Mouse (Mus musculus) stomach, embryonic 16.5 days (tissue): ENCODE measurements around the gene Plpp1. TPM values are rescaled to one million over a fixed set of nuclear protein-coding genes. Genes with fewer than 3 reads are reported as not detected.

ENCODE experiments used
- ATAC-seq: fragments of 200-750 bp; cut with Nextera tagmentation; 2 replicates; pipeline ENCODE4 v1.8.0; 2017; ENCODE audit warnings: moderate number of reproducible peaks, moderate TSS enrichment; ENCODE audit not compliant: insufficient read depth, low FRiP score
- H3K27ac ChIP-seq: fragments of 300-500 bp; sonication (generic); 2 replicates; pipeline ENCODE4 v1.5.1; 2014; ENCODE audit warnings: low read length
- H3K27me3 ChIP-seq: fragments of 300-500 bp; sonication (generic); 2 replicates; pipeline ENCODE4 v1.6.1; 2014; ENCODE audit warnings: low read length, control low read depth, mixed read lengths; ENCODE audit not compliant: control insufficient read depth, insufficient read depth
- H3K36me3 ChIP-seq: fragments of 300-500 bp; sonication (generic); 2 replicates; pipeline ENCODE4 v1.6.1; 2014; ENCODE audit warnings: low read length; ENCODE audit not compliant: control insufficient read depth, insufficient read depth
- H3K4me1 ChIP-seq: fragments of 300-500 bp; sonication (generic); 2 replicates; pipeline ENCODE4 v1.6.1; 2014; ENCODE audit warnings: low read length, control low read depth, mixed read lengths; ENCODE audit not compliant: control insufficient read depth, insufficient read depth
- H3K4me2 ChIP-seq: fragments of 300-500 bp; sonication (generic); 2 replicates; pipeline ENCODE4 v1.6.1; 2014; ENCODE audit warnings: low read depth, low read length, mixed read lengths
- H3K4me3 ChIP-seq: fragments of 300-500 bp; sonication (generic); replicated peaks from 2 replicates; pipeline ENCODE4 v1.5.1; 2014; ENCODE audit warnings: mild to moderate bottlenecking, low read length
- H3K9ac ChIP-seq: fragments of 300-500 bp; sonication (generic); 2 replicates; pipeline ENCODE4 v1.6.1; 2014; ENCODE audit warnings: low read length
- H3K9me3 ChIP-seq: fragments of 300-500 bp; sonication (generic); replicated peaks from 2 replicates; pipeline ENCODE4 v1.6.1; 2016; ENCODE audit warnings: low read length, control low read depth; ENCODE audit not compliant: control insufficient read depth
- WGBS: fragments of 180-500 bp; shearing (Covaris S2); extraction: QIAGEN DNeasy Blood & Tissue Kit; methylation state at CpG from one replicate; pipeline ENCODE4 v1.1.7; 2014; 5-methylcytosine and 5-hydroxymethylcytosine counted together
- polyA plus RNA-seq: library from polyadenylated mRNA; unstranded; fragments of >200 nt; fragmentation: Nextera tagmentation; extraction: Ambion mirVana; gene quantifications from 2 replicates; pipeline ENCODE4 v1.2.1, GENCODE M21; 2015

The Plpp1 gene
- polyA plus RNA-seq, 1 experiment from 2014 or later: 120 TPM

- H3K27me3 ChIP-seq: no peaks in the 10 kb centered on the region
Measured at GRCm38 (mm10) chr13:112759364-112759763, 41.2 kb upstream of the Plpp1 start.

DNA sequence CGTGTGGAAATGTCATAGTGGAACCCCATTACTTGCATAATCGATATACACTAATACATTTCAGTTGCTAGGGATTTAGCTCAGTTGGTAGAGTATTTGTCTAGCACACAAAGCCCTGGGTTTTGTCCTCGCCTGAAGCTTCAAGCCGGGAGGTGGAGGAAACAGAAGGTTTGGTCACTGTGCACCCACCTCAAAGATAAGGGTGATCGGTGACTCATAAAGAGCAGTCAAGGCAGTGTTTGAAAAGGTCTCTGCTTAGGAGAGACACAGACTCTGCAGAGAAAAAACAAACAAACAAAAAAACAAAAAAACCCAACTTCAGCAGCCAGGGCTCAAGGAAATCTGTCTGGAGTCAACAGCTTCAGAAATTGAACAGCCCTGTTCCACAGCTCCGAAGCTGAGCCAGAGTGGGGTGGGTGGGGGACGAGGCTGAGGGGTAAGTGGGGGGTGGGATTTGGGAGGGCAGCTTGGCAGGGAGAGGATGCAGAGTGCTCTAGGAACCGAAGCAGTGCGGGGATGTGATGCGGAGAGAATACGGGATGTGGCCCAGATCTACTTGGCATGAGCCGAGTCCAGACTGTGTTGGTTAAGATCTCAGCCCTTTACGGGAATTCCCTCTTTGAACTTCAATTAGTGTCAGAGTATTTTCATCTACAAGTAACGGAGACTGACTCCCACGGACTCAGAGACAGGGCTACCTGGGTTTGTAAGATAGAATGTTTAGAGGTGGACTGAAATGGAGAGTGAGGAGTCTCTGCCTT lies 40.6 kb upstream of the Plpp1 start:
- ATAC-seq: no peak
- no peak overlapping the region for H3K9ac ChIP-seq
- H3K36me3 ChIP-seq: no peaks in the 10 kb centered on the region
- peak overlapping the region; percentile 21 for H3K27ac ChIP-seq
- H3K4me1 ChIP-seq: peaks cover 56% of the 10 kb centered on the region
- no peaks in the 10 kb centered on the region for H3K9me3 ChIP-seq
- no peak overlapping the region for H3K4me3 ChIP-seq
- 56% methylated on average over 15 of the region's 15 CpGs for WGBS
- no peak overlapping the region for H3K4me2 ChIP-seq
- H3K27me3 ChIP-seq: no peaks in the 10 kb centered on the region

More at GRCm38 (mm10) chr13:112759364-112759763, 41.2 kb upstream of the Plpp1 start:
- peaks cover 58% of the 10 kb centered on the region for H3K4me1 ChIP-seq
- no peak overlapping the region for H3K4me2 ChIP-seq
- ATAC-seq: no peak
- WGBS: 61% methylated on average over 9 of the region's 9 CpGs
- no peak overlapping the region for H3K4me3 ChIP-seq
- no peaks in the 10 kb centered on the region for H3K9me3 ChIP-seq
- H3K27ac ChIP-seq: peak overlapping the region; percentile 21
- H3K9ac ChIP-seq: no peak overlapping the region
- H3K36me3 ChIP-seq: no peaks in the 10 kb centered on the region

GRCm38 (mm10) chr13:112760538-112760881 lies 40.1 kb upstream of the Plpp1 start:
- H3K4me2 ChIP-seq: no peak overlapping the region
- H3K27me3 ChIP-seq: no peaks in the 10 kb centered on the region
- peak overlapping the region; percentile 21; the same call in 1 of the 2 replicates for H3K27ac ChIP-seq
- H3K9ac ChIP-seq: no peak overlapping the region
- no peaks in the 10 kb centered on the region for H3K36me3 ChIP-seq
- H3K9me3 ChIP-seq: no peaks in the 10 kb centered on the region
- WGBS: 50% methylated on average over 1 of the region's 1 CpGs
- H3K4me3 ChIP-seq: no peak overlapping the region
- ATAC-seq: no peak
- H3K4me1 ChIP-seq: peaks cover 54% of the 10 kb centered on the region

- WGBS: 28% methylated on average over 1 of the region's 1 CpGs
- H3K9me3 ChIP-seq: no peaks in the 10 kb centered on the region
- no peak for ATAC-seq
- H3K27ac ChIP-seq: peak overlapping the region; percentile 91
- 0 out of 2 replicates have a peak overlapping the region, but pooled peaks have one; percentile 33 for H3K9ac ChIP-seq
- H3K4me3 ChIP-seq: no peak overlapping the region
- no peaks in the 10 kb centered on the region; the same call in 1 of the 2 replicates for H3K36me3 ChIP-seq
- no peak overlapping the region for H3K4me2 ChIP-seq
- peaks cover 51% of the 10 kb centered on the region for H3K4me1 ChIP-seq
- H3K27me3 ChIP-seq: no peaks in the 10 kb centered on the region
Measured at GRCm38 (mm10) chr13:112761787-112762186, 38.8 kb upstream of the Plpp1 start.

DNA sequence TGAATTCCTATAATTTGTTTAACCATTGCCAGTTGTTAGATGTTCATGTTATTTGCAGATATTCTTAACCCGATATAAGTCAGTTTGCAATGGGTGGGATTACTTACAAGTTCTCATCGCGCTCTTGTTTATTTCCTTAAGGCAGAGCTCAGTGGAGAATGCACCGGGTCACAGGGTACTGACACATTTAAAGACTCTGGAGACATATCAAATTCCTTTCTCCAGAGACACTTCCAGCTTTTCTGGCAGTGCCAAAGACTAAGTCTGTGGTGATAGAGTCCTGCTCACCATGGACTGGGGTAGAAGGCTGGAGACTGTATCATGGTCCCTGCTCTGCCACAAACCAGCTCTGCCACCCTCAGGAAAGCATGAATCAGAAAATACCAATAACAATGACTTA lies 38.0 kb upstream of the Plpp1 start:
- WGBS: 35% methylated on average over 4 of the region's 4 CpGs
- H3K4me2 ChIP-seq: no peak overlapping the region
- 0 out of 2 replicates have a peak, but pooled peaks have one; percentile 39 for ATAC-seq
- no peaks in the 10 kb centered on the region; the same call in 1 of the 2 replicates for H3K36me3 ChIP-seq
- peaks cover 51% of the 10 kb centered on the region for H3K4me1 ChIP-seq
- H3K27ac ChIP-seq: peak overlapping the region; percentile 71
- no peak overlapping the region for H3K4me3 ChIP-seq
- no peaks in the 10 kb centered on the region for H3K27me3 ChIP-seq
- peaks cover 4% of the 10 kb centered on the region; the same call in 1 of the 2 replicates for H3K9me3 ChIP-seq
- H3K9ac ChIP-seq: no peak overlapping the region

- WGBS: 46% methylated on average over 10 of the region's 10 CpGs
- H3K27ac ChIP-seq: peak overlapping the region; percentile 19; the same call in 1 of the 2 replicates
Measured at GRCm38 (mm10) chr13:112763531-112764091, 37.0 kb upstream of the Plpp1 start.

DNA sequence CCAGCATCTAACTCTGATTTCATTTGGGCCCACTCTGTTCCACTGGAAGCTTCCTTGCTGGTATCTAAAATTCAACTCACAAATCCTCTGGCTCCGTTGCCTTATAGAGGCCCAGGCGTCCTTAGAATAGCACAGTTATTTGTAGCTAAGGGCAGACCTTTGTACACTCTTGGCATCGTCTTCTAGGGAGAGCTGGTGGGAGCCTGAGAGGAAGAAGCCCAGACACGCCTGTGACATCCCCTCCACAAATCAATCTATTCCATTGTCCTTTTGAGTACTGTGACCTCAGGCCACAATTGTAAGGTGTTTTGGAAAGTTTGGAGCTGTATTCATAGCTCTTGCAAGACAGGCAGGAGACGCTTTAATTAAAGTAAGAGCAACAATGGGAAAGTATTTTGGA lies 36.0 kb upstream of the Plpp1 start:
- no peaks in the 10 kb centered on the region for H3K27me3 ChIP-seq
- H3K4me3 ChIP-seq: no peak overlapping the region
- peaks cover 4% of the 10 kb centered on the region; the same call in 1 of the 2 replicates for H3K9me3 ChIP-seq
- no peaks in the 10 kb centered on the region; the same call in 1 of the 2 replicates for H3K36me3 ChIP-seq
- no peak overlapping the region for H3K9ac ChIP-seq
- no peak overlapping the region for H3K4me2 ChIP-seq
- peaks cover 40% of the 10 kb centered on the region; the same call in 1 of the 2 replicates for H3K4me1 ChIP-seq
- no peak for ATAC-seq
- WGBS: 68% methylated on average over 5 of the region's 5 CpGs
- no peak overlapping the region for H3K27ac ChIP-seq

More at GRCm38 (mm10) chr13:112763531-112764091, 37.0 kb upstream of the Plpp1 start:
- H3K36me3 ChIP-seq: no peaks in the 10 kb centered on the region; the same call in 1 of the 2 replicates
- no peak overlapping the region for H3K9ac ChIP-seq
- peaks cover 4% of the 10 kb centered on the region; the same call in 1 of the 2 replicates for H3K9me3 ChIP-seq
- no peaks in the 10 kb centered on the region for H3K27me3 ChIP-seq
- H3K4me1 ChIP-seq: peaks cover 44% of the 10 kb centered on the region
- H3K4me3 ChIP-seq: no peak overlapping the region
- no peak for ATAC-seq
- H3K4me2 ChIP-seq: no peak overlapping the region

GRCm38 (mm10) chr13:112765654-112766053 lies 34.9 kb upstream of the Plpp1 start:
- H3K9ac ChIP-seq: no peak overlapping the region
- WGBS: 85% methylated on average over 3 of the region's 3 CpGs
- H3K27ac ChIP-seq: no peak overlapping the region
- H3K27me3 ChIP-seq: no peaks in the 10 kb centered on the region
- H3K4me1 ChIP-seq: peaks cover 31% of the 10 kb centered on the region
- no peak overlapping the region for H3K4me2 ChIP-seq
- no peaks in the 10 kb centered on the region; the same call in 1 of the 2 replicates for H3K36me3 ChIP-seq
- H3K4me3 ChIP-seq: no peak overlapping the region
- no peak for ATAC-seq
- H3K9me3 ChIP-seq: peaks cover 4% of the 10 kb centered on the region; the same call in 1 of the 2 replicates
